Mouse (Mus musculus) hindbrain, embryonic 11.5 days (tissue): Measurements from ENCODE around the gene Paqr7. TPM values are rescaled to one million over a fixed set of nuclear protein-coding genes. Genes with fewer than 3 reads are reported as not detected.
A peak's percentile ranks its signal among the peaks of the same experiment; 100 is the strongest.

Source experiments
- ATAC-seq: fragments of 200-750 bp; cut with Nextera tagmentation; 2 replicates; pipeline ENCODE4 v1.8.0; 2017; ENCODE audit warnings: mild to moderate bottlenecking, moderate TSS enrichment, moderate library complexity; ENCODE audit not compliant: low FRiP score
- DNase-seq: peaks from one replicate; pipeline ENCODE4 v3.0.0-alpha.2; 2015; ENCODE audit warnings: low spot score
- H3K27ac ChIP-seq: fragments of 300-500 bp; sonication (generic); 2 replicates; pipeline ENCODE4 v1.5.1; 2014; ENCODE audit warnings: mild to moderate bottlenecking, low read depth, low read length
- H3K27me3 ChIP-seq: fragments of 300-500 bp; sonication (generic); 2 replicates; pipeline ENCODE4 v1.6.1; 2014; ENCODE audit warnings: mild to moderate bottlenecking, low read length, moderate library complexity, mixed read lengths; ENCODE audit not compliant: control insufficient read depth, insufficient read depth
- H3K36me3 ChIP-seq: fragments of 300-500 bp; sonication (generic); 2 replicates; pipeline ENCODE4 v1.6.1; 2014; ENCODE audit warnings: mild to moderate bottlenecking, low read length, moderate library complexity, mixed read lengths; ENCODE audit not compliant: control insufficient read depth, insufficient read depth
- H3K4me1 ChIP-seq: fragments of 300-500 bp; sonication (generic); replicated peaks from 2 replicates; pipeline ENCODE4 v1.6.1; 2014; ENCODE audit warnings: low read length, mixed read lengths; ENCODE audit not compliant: control insufficient read depth, insufficient read depth
- H3K4me2 ChIP-seq: fragments of 300-500 bp; sonication (generic); replicated peaks from 2 replicates; pipeline ENCODE4 v1.6.1; 2014; ENCODE audit warnings: mild to moderate bottlenecking, low read depth, low read length
- H3K4me3 ChIP-seq: fragments of 300-500 bp; sonication (generic); 2 replicates; pipeline ENCODE4 v1.5.1; 2014; ENCODE audit warnings: low read depth, low read length
- H3K9ac ChIP-seq: fragments of 300-500 bp; sonication (generic); 2 replicates; pipeline ENCODE4 v1.6.1; 2014; ENCODE audit warnings: low read depth, low read length
- H3K9me3 ChIP-seq: fragments of 300-500 bp; sonication (generic); 2 replicates; pipeline ENCODE4 v1.6.1; 2016; ENCODE audit warnings: low read length; ENCODE audit not compliant: control insufficient read depth
- WGBS: fragments of 180-500 bp; shearing (Covaris S2); extraction: QIAGEN DNeasy Blood & Tissue Kit; methylation state at CpG from one replicate; pipeline ENCODE4 v1.1.7; 2014; 5-methylcytosine and 5-hydroxymethylcytosine counted together
- polyA plus RNA-seq: library from polyadenylated mRNA; unstranded; fragments of >200 nt; fragmentation: Nextera tagmentation; extraction: Ambion mirVana; gene quantifications from 2 replicates; pipeline ENCODE4 v1.2.1, GENCODE M21; 2014

Gene Paqr7
- polyA plus RNA-seq, 1 experiment from 2014 or later: 1.7 TPM

- WGBS: 11% methylated on average over 5 of the region's 5 CpGs
- DNase-seq: peak; percentile 95
- no peak overlapping the region for H3K4me3 ChIP-seq
- peaks cover 19% of the 10 kb centered on the region; the same call in 1 of the 2 replicates for H3K36me3 ChIP-seq
- no peak overlapping the region for H3K4me2 ChIP-seq
- H3K27me3 ChIP-seq: no peaks in the 10 kb centered on the region
- H3K4me1 ChIP-seq: no peaks in the 10 kb centered on the region
- H3K9ac ChIP-seq: no peak overlapping the region
- ATAC-seq: peak; percentile 74
- no peak overlapping the region for H3K27ac ChIP-seq
- no peaks in the 10 kb centered on the region for H3K9me3 ChIP-seq
These were observed 46.8 kb downstream of the Paqr7 start for GRCm38 (mm10) chr4:134543261-134543660.

- Histone ChIP-seq H3K4me1 (no peaks in the 10 kb centered on the region), H3K4me3 (no peak overlapping the region), H3K4me2 (no peak overlapping the region), H3K9ac (no peak overlapping the region), H3K9me3 (no peaks in the 10 kb centered on the region), H3K27me3 (no peaks in the 10 kb centered on the region), H3K36me3 (peaks cover 18% of the 10 kb centered on the region), H3K27ac (no peak overlapping the region)
- 69% methylated on average over 9 of the region's 9 CpGs for WGBS
- DNase-seq: no peak
- no peak for ATAC-seq
These were observed 50.6 kb downstream of the Paqr7 start for GRCm38 (mm10) chr4:134546814-134547705.

- DNase-seq (no peak), ATAC-seq (no peak)
- Histone ChIP-seq H3K4me1 (no peaks in the 10 kb centered on the region; the same call in 1 of the 2 replicates), H3K4me2 (no peak overlapping the region), H3K9ac (no peak overlapping the region; the same call in 1 of the 2 replicates), H3K9me3 (no peaks in the 10 kb centered on the region), H3K4me3 (no peak overlapping the region), H3K27me3 (no peaks in the 10 kb centered on the region), H3K36me3 (peaks cover 12% of the 10 kb centered on the region), H3K27ac (no peak overlapping the region)
- WGBS: 74% methylated on average over 18 of the region's 18 CpGs
These were observed 51.9 kb downstream of the Paqr7 start for GRCm38 (mm10) chr4:134548169-134548938.

GRCm38 (mm10) chr4:134549899-134550298 is 53.4 kb downstream of the Paqr7 start:
- H3K27ac ChIP-seq: no peak overlapping the region
- no peak overlapping the region for H3K4me2 ChIP-seq
- DNase-seq (no peak), ATAC-seq (no peak)
- 99% methylated on average over 8 of the region's 8 CpGs for WGBS
- H3K36me3 ChIP-seq: peaks cover 12% of the 10 kb centered on the region
- H3K4me3 ChIP-seq: no peak overlapping the region
- no peak overlapping the region for H3K9ac ChIP-seq
- H3K9me3 ChIP-seq: no peaks in the 10 kb centered on the region
- H3K4me1 ChIP-seq: no peaks in the 10 kb centered on the region; the same call in 1 of the 2 replicates
- no peaks in the 10 kb centered on the region for H3K27me3 ChIP-seq

- peak; percentile 77 for DNase-seq
- WGBS: under 1% methylated on average over 45 of the region's 67 CpGs
- no peaks in the 10 kb centered on the region for H3K27me3 ChIP-seq
- no peaks in the 10 kb centered on the region; the same call in 1 of the 2 replicates for H3K4me1 ChIP-seq
- ATAC-seq: peak; percentile 75
- no peaks in the 10 kb centered on the region for H3K9me3 ChIP-seq
- peak within 1 kb of the TSS; percentile 56 for H3K4me3 ChIP-seq
- H3K4me2 ChIP-seq: peak within 1 kb of the TSS; percentile 58
- peaks cover 8% of the 10 kb centered on the region; the same call in 1 of the 2 replicates for H3K36me3 ChIP-seq
- H3K27ac ChIP-seq: peak within 1 kb of the TSS; percentile 83
- peak within 1 kb of the TSS; percentile 92 for H3K9ac ChIP-seq
These were observed 55.2 kb downstream of the Paqr7 start, which contains the start of gene Selenon for GRCm38 (mm10) chr4:134551494-134552316. TSS of gene Selenon (minus strand) at chr4:134552166.

- no peak for DNase-seq
- H3K4me3 ChIP-seq: no peak overlapping the region
- H3K36me3 ChIP-seq: peaks cover 4% of the 10 kb centered on the region; the same call in 1 of the 2 replicates
- H3K27ac ChIP-seq: no peak overlapping the region
- H3K4me2 ChIP-seq: no peak overlapping the region
- H3K9ac ChIP-seq: no peak overlapping the region
- no peak for ATAC-seq
- no peaks in the 10 kb centered on the region; the same call in 1 of the 2 replicates for H3K4me1 ChIP-seq
- WGBS: 78% methylated on average over 1 of the region's 1 CpGs
- H3K27me3 ChIP-seq: no peaks in the 10 kb centered on the region
- no peaks in the 10 kb centered on the region for H3K9me3 ChIP-seq
These were observed 57.1 kb downstream of the Paqr7 start for GRCm38 (mm10) chr4:134553631-134554030.

- ATAC-seq (no peak), DNase-seq (peak; percentile 50)
- Histone ChIP-seq H3K4me2 (no peak overlapping the region), H3K4me3 (no peak overlapping the region), H3K27ac (no peak overlapping the region), H3K9ac (no peak overlapping the region), H3K36me3 (no peaks in the 10 kb centered on the region), H3K27me3 (no peaks in the 10 kb centered on the region), H3K9me3 (no peaks in the 10 kb centered on the region), H3K4me1 (no peaks in the 10 kb centered on the region; the same call in 1 of the 2 replicates)
- WGBS: 64% methylated on average over 8 of the region's 8 CpGs
These were observed 59.6 kb downstream of the Paqr7 start for GRCm38 (mm10) chr4:134555956-134556580.
